Mouse (Mus musculus) B cell, adult 2 months (primary cell): Measurements from ENCODE around the gene Slc38a2.
A peak's percentile ranks its signal among the peaks of the same experiment; 100 is the strongest.

ENCODE experiments used
- DNase-seq, 2 experiments: peaks; one replicate each; pipeline ENCODE4 v3.0.0; 2022

The Slc38a2 gene

DNA sequence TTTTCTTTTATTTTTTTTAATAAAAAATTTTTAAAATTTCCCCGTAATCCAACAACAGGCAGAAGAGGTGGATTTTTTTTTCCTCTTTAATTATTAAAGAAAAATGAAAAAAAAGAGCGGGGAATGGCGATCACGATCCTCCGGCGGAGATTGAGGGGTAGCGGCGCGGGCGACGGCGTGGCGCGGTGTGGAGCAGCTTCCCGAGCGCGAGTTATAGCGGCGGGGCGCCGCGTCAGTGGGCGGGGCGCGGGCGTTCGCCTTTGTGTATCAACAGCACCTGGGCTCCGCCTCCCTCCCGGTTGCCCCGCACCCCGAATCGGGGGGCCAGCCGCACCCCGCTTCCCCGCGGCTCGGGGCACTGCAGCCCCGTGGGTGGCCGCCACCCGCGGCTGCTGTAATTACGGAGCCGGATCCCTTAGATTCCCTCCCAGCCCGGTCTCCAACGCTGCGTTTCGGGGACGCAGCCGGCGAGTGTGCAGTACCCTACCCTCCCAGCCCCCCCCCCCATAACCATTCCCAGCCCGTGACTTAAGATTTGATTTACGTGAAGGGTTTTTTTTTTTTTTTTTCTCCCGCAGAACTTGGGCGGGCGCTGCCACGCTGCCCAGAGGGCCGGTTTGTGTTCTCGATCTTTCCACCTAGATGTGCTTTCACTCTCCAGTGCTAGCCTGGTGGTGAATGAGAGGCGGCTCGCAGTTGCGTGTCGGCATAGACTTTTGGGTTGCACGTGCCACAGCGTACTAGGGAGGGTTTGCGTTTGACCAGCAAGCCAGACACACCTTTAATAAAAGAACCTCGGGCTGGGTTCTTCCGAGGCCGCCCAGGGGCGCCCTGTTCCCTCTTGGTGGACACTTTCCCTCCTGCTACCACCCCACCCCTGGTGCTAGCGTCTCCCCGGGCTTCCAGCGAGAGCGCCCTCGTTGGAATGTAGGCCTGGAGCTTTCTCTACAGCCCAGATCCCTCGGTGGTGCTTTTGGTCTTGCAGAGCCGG, at the start of gene Slc38a2:
TSS of gene Slc38a2 (minus strand) at position 210 of the 991 bp plus-strand sequence.
- peak; percentile 94 to 95 for DNase-seq

DNA sequence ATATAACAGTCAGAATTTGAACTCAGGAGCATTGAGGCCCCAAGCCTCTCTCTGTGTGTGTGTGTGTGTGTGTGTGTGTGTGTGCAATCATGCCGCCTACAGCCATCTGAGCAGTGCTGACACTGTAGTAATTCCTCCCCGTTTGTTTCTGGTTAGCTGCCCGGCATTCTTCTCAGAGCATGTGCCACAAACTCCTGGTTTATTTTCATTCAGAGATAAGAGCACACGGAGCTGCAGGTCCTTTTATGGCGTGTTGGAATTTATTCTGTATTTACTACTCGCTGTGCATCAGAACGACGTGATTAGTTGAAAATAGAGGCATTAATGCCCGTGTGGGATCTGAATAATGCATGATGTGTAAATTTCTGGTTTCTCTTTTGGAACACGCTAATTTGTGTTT, 49.6 kb upstream of the Slc38a2 start:
- DNase-seq: no peak

GRCm38 (mm10) chr15:96747551-96747950, 48.0 kb upstream of the Slc38a2 start:
- no peak for DNase-seq

DNA sequence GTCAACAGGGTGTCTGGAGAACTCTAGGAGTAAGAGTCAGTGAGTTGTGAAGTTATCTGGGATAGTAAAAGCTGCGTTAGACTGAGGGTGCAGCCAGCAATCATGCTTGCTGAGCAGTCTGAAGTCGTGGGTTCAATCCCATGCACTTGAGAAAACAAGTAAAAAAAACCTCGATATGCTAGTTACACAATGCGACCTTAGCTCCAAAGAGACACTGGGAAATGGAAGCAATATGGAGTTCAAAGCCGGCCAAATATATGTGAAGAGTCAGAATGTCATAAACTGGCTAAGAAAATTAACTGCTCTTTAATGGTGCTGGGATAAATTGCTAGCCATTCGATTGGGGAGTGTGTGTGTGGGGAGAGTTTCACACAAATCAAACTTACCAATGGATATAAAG, 47.5 kb upstream of the Slc38a2 start:
- DNase-seq: no peak

- no peak for DNase-seq
Measured at GRCm38 (mm10) chr15:96745299-96745698, 45.8 kb upstream of the Slc38a2 start.

DNA sequence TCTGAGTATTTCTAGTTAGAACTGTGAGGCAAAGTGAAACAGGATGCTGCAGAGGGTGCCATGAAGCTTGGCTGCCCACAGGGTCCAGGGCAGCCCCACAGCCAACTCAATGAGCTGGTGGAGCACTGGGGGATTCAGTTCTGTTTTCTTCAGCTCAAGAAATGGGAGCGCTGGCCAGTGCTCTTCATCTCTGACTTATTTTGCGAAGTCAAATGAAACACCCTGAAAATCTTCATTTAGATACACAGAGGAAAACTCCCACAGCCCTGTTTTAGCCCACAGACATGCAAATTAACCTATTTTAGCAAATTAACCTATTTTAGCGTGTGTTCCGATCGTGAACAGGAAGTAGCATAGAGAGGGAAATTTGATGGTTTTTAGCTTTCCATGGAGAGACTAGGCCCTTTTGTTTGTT, 45.4 kb upstream of the Slc38a2 start:
- peak; percentile 67 to 68 for DNase-seq

- DNase-seq: no peak
Measured at GRCm38 (mm10) chr15:96744153-96744881, 44.8 kb upstream of the Slc38a2 start.

- DNase-seq: no peak
Measured at GRCm38 (mm10) chr15:96743257-96743656, 43.7 kb upstream of the Slc38a2 start.

- no peak for DNase-seq
Measured at GRCm38 (mm10) chr15:96742591-96743241, 43.2 kb upstream of the Slc38a2 start.

GRCm38 (mm10) chr15:96740865-96741561, 41.5 kb upstream of the Slc38a2 start:
- DNase-seq: no peak

DNA sequence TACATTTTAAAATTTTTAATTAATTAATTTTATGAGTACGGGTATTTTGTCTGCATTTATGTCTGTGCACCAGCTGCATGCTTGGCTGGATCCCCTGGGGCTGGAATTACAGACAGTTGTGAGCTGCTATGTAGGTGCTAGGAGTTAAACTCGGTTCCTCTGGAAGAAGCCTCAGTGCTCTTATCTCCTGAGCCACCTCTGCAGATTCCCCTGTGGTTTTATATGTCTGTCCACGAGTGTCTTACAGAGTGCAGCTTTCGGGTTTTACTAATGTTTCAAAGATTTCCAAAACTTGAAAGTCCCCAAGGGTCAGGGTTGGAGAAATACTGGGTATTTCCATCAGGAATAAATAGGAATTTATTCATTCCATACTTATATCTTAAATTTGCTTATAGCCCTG, 40.6 kb upstream of the Slc38a2 start:
- no peak for DNase-seq

GRCm38 (mm10) chr15:96736663-96737385, 37.3 kb upstream of the Slc38a2 start:
- DNase-seq: no peak

DNA sequence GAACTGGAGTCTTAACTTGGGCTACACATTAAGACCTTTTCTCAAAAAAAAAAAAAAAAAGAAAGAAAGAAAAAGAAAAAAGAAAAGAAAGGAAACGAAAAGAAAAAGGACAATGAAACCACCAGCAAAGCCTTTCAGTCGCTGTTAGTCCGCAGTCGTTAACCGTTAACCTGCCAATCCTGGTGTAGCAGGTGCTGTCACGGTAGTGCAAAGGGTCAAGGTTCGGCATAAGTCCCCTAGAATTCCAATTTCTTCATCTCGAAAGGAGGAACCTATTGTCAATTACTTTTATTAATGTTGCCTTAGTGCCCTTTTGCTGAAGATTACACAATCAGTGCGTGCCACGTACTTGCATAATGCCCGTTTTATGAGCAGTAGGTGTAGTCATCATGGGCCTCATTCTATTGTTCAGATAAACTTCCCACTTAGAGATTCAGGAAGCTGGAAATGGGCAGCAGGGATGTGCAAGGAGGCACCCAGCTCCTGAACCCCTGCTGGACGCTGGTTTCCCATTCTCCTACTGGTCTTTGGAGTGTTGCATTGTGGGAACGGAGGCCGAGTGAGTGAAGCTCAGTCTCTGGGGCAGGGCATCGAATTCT, 36.1 kb upstream of the Slc38a2 start:
- DNase-seq: no peak

DNA sequence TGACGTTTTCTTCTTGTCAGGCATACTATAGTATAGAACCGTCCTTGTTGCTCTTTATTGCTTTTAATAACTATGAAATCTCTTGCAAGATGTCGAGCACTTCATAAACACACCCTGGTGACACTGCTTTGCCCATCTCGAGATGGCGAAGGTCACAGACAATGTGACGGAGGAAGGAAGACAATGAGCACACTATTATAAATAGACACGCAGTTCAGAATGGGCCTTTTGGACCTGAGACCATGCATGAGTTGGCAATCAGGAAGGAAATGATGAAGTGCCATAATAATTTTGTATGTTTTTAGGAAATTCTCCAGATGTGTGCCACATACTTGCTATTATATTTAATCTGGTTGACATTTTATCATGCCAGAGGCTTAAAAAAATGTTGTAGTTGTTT, 34.9 kb upstream of the Slc38a2 start:
- no peak for DNase-seq

GRCm38 (mm10) chr15:96730416-96730815, 30.9 kb upstream of the Slc38a2 start:
- DNase-seq: no peak

DNA sequence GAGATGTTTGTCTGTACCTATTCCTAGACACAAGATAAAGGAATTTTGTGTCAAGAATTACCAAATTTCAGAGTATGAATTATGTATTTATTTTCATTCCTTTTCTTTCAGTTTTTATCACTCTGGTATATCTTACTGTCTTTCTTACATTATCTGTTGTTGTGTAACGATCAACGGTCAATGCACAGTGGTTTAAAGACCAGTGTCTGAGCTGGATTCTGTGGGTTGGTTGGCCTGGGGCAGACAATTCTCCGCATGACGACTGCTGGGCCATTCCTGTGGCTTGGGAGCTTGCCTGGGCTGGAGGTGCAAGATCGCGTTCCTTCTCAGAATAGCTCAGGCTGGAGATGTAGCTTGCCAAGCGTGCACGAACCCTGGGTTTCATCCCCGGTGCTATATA, 30.3 kb upstream of the Slc38a2 start:
- no peak for DNase-seq

- DNase-seq: peak; percentile 24 to 31
Measured at GRCm38 (mm10) chr15:96728993-96729392, 29.5 kb upstream of the Slc38a2 start.

DNA sequence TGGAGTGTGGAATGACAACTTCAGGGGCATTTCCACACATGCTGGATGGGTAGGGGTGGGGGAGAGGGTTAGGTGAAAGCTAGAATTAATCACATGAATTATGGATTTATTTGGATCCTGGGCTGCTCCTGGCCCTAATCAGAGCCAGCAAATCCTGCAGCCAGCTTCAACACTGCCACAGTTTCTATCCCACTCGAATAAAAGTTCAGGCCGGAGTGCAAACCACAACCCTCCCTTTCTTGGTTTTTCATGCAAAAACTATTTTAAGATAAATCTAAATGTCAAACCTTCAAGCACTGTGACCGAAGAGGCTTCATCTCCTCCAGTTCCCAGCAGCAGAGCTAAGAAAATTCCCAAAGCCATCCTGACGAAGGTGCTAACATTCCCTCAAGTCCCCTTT, 28.8 kb upstream of the Slc38a2 start:
- no peak for DNase-seq

DNA sequence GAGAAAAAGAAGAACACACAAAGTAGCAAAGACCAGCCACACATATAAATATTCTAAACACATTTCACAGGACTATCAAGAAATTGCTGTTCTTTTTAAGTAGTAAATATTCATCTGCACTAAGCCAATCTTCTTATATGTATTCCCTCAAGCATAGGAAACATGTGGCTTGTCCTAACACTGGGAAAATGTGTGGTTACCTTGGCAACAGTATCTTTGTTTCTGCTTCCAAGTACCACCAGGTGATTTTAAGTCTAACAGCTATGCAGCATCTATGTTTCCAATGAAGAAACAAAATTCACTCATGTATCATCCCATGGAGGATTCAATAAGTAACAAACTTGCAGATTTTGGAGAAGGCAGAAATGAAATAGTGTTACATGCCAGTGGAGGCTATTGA, 25.0 kb upstream of the Slc38a2 start:
- DNase-seq: no peak

GRCm38 (mm10) chr15:96722228-96722627, 22.7 kb upstream of the Slc38a2 start:
- DNase-seq: no peak

- DNase-seq: peak in 1 of 2 experiments; percentile 23
Measured at GRCm38 (mm10) chr15:96720146-96720545, 20.6 kb upstream of the Slc38a2 start.

- DNase-seq: no peak
Measured at GRCm38 (mm10) chr15:96718466-96718865, 18.9 kb upstream of the Slc38a2 start.
